Mouse (Mus musculus): Measurements from ENCODE around the gene C5ar1. TPM values are rescaled to one million over a fixed set of nuclear protein-coding genes. Genes with fewer than 3 reads are reported as not detected.
"Not testable (repeated sequence)": the region's sequence is repeated elsewhere in the genome, so short reads cannot be mapped to it uniquely, and the experiment has no call there.

The C5ar1 gene
- polyA plus RNA-seq (2017; shearing (Covaris generic)): not detected

DNA sequence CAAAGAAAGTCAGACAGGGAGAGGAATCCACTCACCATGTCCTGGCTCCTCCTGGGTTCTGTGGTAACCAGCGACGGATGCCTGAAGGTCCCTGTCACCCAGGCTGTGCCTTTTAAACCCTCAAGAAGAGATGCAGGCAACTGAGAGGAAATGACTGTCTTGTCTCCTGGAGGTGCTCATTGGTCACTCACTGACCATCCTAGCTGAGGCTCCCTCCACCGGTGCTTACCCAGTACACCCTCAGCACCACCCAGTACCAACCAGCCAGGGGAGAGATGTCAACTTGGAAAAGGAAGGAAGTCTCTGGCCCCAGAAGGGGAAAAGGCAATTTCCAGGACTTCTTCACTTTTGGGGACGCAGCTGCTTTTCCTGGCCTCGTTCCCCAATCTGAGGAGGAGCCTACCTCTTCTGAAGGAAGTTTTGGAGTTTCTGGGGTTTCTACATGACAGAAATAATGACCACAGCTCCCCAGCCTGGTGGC lies at the start of gene C5ar1:
TSS of gene C5ar1 (minus strand) at position 431 of the 481 bp plus-strand sequence.
- no peak for ATAC-seq

DNA sequence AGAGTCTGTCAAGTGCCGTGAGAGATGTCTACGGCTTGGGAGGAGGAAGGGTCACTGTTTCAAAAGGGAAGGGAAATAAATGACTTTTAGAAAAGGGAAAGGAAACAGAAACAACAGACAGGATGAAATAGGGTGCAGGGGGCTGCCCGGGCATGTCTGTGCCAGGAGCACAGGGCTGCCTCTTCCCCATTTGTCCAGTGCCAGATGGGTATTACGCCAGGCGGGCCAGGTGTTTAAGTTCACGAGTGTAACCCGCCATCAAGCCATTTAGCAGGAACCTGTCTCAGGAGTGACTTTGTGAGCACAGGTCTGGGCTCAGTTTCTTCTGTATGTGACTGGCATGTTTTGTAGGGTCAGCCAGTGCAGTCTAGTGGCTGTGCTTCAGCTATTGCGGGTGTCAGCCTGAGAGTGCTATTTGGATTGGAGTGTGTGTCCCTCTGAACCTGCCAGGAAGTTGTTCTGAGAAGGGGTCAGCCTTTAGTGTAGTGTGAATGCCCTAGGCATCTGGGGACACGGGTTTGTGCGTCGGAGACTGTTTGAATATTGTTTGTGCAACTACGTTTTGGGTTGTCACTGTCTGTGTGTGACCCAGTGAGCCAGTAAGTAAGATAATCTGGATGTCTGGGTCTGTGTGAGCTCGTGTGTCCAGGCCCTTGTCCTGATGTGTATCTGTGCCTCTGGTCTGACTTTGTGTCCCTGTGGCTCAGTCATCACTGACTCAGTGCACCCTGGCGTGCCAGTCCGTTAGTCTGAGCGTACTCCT lies 49.4 kb upstream of the C5ar1 start:
- ATAC-seq: no peak

DNA sequence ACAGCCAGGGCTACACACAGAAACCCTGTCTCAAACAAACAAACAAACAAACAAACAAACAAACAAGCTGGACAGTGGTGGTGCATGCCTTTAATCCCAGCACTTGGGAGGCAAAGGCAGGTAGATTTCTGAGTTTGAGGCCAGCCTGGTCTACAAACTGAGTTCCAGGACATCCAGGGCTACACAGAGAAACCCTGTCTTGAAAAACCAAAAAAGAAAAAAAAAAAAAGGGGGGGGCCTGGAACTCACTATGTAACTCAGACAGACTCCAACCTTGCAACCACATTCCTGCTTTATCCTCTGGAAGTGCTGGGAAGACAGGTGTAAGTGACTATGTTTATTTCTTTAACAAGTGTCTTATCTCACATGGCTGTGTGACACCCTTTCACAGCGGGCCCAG lies 48.8 kb upstream of the C5ar1 start, which contains the start of gene Bbc3:
TSS of gene Bbc3 (plus strand) at position 301 of the 400 bp plus-strand sequence.
- not testable (repeated sequence) for ATAC-seq

DNA sequence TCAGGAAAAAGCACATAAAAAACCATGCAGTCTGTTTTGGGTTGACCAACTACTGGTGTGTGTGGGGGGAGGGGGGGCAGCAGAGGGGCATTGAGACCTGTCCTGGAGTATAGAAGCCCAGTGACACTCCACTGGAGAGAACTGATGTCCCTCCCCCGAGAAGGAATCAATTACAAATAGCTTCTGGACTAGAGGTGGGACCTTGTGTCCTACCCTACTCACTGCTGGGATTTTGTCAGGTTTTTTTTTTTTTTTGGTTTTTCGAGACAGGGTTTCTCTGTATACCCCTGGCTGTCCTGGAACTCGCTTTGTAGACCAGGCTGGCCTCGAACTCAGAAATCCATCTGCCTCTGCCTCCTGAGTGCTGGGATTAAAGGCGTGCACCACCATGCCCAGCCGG lies 47.8 kb upstream of the C5ar1 start:
- not testable (repeated sequence) for ATAC-seq

DNA sequence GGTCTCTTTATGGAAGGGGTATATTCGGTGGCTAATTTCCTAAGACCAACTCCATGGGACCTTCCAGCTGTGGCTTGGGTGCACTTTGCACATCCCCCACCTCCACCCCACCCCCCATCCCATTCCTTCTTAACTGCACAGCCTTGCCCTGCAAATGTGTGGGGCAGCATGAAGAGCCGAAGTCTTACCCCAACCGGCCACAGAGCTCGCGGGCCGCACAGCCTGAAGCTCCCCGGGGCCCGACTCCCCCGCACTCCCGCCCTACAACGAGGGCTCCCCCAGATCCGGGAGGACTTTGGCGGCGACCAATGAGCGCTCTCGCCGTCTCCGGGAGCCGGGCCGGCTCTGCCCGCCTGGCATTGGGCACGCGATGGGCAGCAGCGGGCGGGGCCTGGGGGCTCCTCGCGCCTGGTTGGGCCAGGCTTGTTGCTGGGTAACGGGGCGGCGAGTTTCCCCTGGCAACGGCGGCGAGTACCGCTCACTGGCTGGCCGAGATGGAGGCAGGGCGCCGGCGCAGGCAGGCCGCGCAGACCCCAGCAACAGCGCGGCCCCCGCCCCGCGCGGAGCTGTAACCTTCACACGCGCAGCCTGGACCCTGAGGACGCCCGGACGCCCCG lies 40.2 kb upstream of the C5ar1 start:
- ATAC-seq: peak; percentile 33

DNA sequence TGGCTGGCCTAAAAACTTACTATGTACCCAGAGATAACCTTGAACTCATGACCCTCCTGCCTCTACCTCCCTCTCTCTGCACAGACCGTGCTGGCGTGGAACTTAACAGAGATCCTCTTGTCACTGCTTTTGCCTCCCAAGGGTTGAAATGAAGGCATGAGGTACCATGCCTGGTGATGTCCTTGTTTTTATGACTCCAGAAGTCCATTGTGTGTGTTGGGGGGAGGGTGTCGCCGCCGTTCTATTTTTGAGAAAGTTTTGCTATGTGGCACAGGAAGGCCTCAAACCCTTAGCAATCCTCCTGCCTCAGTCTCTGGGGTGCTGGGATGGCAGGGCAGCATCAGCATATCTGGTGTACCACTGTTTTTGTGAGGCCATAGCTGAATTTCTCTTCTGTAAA lies 39.6 kb upstream of the C5ar1 start:
- ATAC-seq: no peak

DNA sequence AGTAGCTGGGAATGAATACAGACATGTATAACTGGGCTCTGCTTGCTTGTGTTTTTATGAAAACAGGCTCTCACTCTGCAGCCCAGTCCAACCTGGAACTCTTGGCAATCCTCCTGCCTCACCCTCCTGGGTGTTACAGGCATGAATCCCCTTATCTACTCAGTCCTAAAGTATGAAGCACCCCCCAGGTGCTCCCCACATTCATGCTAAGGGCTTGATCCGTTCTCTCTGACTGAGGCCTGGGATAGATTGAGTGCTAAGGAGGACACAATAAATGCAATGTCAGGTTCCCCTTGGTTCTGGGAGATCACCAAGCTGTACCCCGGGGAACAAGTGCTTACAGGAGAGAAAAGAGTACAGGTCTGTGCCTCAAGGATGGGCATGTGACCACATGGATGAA lies 38.3 kb upstream of the C5ar1 start:
- ATAC-seq: no peak

DNA sequence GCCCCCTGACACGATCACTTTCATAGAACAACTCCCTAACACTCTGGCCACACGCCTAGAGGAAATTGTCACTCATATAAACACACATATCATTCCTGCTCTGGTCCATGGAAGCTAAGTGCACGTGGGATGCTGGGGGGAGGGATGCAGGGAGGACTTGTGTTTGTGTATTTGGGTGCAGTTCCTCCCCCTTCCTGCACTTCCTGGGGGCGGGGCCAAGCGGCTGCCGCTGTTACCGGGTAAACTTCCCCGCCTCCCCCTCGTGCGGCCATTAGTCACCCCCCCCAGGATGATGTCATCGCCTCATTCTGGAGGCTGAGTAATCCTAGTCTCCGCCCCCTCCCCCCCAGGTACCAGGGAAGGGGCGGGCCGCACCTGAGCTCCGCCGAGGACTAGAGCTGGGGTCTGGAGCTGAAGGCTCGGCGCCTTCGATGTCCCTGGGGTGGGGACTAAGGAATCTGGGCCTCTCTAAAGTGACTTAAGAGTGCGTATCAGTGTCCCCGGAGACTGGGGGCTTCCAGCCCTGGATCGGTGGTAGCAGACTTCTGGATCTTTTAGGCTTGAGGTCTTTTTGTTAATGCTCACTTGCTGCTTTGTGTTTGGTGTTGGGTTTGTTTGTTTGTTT lies 37.5 kb upstream of the C5ar1 start:
- peak; percentile 64 for ATAC-seq

DNA sequence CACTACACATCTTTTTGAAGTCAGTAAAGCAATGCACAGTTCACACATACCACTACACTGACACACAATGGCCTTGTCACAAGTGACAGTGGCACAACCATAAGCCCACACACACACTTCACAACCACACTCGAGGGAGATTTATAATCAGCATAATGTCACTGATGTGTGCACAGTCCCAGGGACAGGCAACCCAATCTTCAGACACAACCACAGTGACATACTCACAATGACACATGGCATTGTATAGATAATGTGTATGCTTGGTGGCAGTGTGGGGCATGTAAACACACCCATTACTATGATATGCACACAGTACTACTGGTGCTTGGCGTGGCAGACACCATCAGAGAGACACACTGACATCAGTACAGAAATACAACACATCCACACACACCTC lies 36.8 kb upstream of the C5ar1 start:
- no peak for ATAC-seq

DNA sequence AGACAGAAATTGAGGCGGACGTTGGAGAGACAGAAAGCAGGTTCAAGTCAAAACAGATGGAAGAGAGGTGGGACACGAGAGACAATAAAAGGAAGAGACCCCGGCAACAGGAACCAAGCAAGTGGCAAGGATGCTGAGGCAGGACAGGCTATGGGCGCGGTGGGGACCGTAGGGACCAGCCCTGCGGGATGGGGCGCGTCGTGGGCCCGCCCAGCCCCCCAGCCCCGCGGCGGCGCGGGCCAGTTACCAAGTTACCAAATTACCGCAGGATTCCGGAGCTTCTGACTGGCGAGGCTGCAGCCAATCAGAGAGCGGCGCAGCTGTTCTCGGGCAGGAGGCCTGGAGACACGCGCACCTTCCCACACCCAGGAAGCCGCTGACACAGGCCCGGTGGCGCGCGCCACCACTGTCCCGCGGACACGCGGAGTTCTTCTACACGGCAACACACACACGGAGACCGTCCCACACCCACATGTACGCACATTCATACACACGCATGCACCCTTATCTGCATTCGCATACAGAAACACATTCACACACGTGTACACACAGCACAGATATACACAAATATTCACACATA lies 36.1 kb upstream of the C5ar1 start:
- ATAC-seq: peak; percentile 67

DNA sequence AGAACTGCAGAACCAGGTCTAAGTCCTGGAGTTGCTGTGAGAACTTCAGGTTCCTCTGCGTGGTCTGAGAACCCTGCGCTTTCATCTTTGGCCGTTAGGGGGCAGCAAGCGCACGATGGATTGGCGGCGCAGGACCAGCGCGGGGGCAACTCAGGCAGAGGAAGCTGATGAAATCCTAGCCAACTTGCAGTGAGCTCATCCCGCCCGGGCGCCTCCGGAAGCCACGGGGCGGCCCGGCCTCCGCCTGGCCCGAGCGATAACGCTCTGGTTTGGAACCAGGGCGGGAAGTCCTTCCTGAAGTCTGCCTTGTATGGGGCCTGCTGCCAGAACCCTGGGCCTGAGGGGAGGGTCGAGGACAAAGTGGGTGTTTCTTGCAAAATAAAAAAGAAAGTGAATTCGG lies 35.5 kb upstream of the C5ar1 start:
- ATAC-seq: peak; percentile 64

DNA sequence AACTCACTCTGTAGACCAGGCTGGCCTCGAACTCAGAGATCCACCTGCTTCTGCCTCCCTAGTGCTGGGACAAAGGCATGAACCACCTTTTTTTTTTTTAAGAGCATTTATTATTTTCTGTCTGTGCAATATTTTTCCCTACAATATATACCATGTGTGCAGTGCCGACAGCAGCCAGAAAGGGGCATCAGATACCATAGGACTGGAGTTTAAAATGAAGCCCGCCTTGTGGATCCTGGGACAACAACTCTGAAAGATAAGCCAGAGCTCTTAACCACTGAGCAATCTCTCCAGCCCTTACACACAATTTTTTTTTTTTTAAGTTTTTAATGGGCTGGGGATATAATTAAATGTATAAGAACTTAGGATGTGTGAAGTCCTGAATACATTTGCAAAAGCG lies 35.0 kb upstream of the C5ar1 start:
- ATAC-seq: no peak

DNA sequence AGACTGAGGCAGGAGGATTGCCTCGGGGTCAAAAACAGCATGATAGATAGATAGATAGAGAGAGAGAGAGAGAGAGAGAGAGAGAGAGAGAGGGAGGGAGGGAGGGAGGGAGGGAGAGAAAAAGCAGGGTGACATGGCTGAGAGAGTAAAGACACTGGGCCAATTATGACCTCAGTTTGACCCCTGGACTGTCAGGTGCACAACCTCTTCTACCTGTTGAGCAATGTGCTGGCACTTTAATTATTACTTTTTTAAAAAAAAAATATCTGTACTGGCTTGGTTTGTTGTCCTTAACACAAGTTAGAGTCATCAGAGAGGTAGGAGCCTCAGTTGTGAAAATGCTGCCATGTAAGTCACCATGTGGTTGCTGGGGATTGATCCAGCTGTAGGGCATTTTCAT lies 28.5 kb upstream of the C5ar1 start:
- ATAC-seq: no peak

DNA sequence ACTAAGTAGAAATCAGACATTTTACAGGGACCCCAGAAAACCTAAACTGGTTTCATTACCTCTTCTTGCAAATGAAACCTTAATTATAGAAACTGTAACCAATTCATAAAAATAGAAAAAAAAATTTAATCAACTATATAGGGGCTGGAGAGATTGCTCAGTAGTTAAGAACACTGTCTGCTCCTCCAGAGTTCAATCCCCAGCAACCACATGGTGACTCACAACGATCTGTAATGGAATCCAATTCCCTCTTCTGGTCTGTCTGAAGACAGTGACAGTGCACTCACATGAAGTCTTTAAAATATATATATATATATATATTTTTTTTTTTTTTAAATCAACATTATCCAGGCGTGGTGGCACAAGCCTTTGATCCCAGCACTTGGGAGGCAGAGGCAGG lies 27.7 kb upstream of the C5ar1 start:
- no peak for ATAC-seq

DNA sequence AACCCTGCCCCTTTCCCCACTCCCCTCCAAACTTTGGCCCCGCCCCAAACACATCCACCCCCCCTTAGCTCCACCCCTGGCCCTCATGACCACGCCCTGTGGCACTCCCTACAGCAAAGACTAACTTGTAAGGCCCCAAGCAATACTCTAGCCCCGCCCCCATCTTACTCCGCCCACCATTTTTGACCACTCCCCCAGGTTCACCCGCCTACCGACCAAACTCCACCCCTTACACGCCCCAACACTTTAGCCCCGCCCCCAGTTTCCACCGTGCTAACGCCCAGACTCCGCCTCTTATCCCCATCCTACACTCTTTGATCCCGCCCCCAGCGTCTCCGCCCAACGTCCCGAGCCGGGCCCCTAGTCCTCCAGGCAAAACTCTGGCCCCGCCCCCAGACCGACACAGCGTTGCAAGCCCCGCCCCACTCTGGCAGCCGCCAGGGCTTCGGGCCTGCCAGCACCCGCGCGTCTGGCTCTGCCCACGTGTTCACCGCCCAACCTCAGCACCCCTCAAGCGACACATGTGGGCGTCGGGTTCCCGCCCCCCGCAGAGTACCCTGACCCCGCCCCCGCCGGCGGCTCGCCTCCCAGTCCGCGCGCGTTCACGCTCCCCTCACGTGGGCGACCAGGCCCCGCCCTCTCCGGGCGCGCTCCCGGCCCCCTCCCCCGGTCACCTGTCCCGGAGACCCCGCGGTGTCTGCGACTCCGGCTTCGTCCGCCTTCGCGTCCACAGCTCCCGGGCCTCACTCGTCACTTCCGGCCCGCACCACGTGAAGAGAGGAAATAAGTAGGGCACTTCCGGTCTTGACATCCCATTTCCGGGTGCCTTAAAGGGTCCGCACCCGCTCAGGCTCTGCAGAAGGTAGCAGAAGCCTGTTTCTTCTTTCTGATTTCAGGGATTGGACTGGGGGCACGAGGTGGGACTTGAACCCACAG lies 27.0 kb upstream of the C5ar1 start, which contains the start of gene Ccdc9:
TSS of gene Ccdc9 (minus strand) at position 770 of the 936 bp plus-strand sequence.
- peak; percentile 81 for ATAC-seq

DNA sequence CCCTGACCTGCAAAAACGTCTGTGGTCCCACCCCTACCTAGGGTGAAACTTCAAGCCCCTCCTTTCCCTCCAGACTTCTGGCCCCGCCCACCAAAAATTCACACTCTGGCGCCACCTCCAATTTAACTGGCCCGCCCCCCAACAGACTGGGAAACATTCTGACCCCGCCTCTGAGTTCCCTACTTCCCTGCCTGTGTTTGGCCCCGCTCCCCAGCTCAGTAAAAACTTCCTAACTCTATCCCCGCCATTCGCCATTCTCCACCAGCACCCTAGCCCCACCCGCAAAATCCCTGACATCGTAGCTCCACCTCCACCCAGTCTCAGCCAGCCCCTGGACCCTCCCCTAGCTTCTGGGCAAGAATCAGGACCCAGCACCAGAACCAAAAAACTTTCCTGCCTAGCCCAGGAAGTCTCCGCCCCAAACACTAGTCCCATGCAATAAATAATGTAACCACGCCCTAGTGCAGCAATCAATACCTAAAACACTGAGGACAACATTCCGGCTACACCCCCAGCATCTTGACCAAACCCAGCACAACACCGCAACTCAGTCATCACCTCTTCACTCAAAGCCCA lies 26.2 kb upstream of the C5ar1 start:
- peak; percentile 25 for ATAC-seq

DNA sequence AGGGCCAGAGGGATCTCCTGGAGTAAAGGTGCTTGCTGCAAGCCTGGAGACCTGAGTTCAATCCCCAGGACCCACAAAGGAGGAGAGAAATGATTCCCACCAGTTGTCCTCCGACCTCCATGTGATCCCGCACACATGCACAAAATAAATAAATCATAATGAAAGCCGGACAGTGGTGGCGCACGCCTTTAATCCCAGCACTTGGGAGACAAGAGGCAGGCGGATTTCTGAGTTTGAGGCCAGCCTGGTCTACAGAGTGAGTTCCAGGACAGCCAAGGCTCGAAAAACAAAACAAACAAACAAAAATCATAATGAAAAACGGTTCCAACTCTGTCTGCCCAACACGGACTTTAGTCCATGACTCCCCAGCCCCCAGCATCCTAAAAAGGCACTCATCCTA lies 25.6 kb upstream of the C5ar1 start:
- no peak for ATAC-seq

DNA sequence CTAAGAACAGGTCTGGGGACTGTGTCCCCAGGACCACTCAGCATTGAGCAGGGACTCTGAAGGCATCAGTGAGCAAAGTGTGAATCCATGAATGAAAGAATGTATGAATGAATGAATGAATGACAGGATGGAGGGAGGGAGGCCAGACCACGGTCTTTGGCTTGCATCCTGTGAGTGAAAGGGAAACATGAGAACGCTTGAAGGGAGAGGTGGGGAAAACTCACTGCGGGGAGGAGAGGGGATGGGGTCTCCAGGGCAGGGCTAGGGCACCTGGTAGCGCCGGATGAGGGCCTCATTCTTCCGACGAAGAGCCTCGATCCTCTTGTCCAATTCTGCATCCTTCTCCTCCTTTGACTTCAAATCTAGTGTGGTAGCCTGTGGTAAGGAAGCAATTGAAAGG lies 24.7 kb upstream of the C5ar1 start:
- ATAC-seq: no peak

DNA sequence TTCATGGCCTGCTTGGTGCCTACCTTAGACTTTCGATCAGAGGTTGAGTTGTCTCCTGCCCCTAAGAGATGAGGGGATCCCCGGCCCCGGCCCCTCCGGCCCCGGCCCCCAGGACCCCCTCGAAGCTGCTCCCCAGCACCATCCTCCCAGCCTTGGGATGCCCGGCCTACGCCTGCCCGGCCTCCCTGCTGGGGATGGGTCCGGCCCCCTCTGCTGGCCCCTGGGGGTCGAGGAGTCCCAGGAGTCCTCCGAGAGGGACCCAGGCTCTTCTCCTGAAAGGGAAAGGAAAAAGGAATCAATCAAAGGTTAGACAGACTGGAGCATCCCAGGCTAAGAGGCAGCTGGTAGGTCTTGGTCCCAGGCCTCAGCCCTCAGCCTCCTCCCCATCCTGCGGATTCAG lies 23.0 kb upstream of the C5ar1 start:
- no peak for ATAC-seq

DNA sequence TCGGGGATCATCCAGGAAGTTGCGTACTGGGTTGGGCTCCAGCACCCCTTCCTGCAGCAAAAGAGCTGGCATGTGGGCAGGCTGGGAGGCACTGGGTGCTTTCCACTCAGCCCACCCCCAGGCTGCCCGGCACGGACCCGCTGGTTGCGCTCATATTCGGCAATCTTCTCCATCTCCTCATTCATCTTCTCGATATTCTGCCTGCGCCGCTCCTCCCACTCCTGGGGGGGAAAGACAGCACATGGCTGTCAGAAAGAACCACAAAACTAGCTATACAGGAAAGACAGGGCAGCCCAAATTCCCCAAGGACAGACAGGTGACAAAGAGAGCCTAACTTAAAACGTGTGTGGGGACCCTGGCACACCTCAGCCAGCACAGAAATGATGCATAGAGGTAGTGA lies 21.4 kb upstream of the C5ar1 start:
- no peak for ATAC-seq

Data from CD4-positive, CD25-positive, alpha-beta regulatory T cell, adult 4 months (primary cell).